Mouse (Mus musculus) left cerebral cortex, adult 8-10 months (tissue): ENCODE data around the gene Selenom. TPM values are rescaled to one million over a fixed set of nuclear protein-coding genes. Genes with fewer than 3 reads are reported as not detected.

Source experiments
- DNase-seq, 2 experiments: peaks; one replicate each; pipeline ENCODE4 v3.0.0; 2022; ENCODE audit warnings: low spot score in 2 of 2
- total RNA-seq, 4 experiments: library from RNA; stranded (reverse); gene quantifications; 2 replicates each; pipeline ENCODE4 v1.2.4; 2022

Selenom gene
- total RNA-seq, result 100 to 1,000 TPM; 149 to 172 (median 160) TPM

GRCm38 (mm10) chr11:3514529-3515054 lies at the start of gene Selenom:
Gene Selenom (plus strand): TSS chr11:3514684.
- DNase-seq, result peak; percentile 88 to 92

GRCm38 (mm10) chr11:3471448-3471850 lies 43.0 kb upstream of the Selenom start:
- DNase-seq, result no peak

DNA sequence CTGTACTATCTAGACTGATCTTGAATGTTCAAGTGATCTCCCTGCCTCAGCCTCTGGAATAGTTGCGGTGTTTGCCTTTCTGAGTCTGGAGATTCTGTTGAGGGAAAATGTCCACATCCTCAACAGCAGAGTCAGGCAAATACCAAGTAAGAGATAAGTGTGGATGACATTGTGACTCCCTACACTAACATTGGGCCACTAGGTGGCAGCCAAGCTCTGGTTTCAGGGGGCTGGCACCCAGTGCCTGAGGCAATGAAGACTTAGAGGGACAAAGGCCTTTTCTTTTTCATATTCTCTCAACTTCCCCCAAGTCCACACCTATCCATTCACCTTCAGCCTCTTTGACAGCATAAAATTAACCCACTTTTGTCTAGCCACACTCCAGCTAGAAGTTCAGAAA lies 42.0 kb upstream of the Selenom start:
- peak in 1 of 2 experiments; percentile 51 for DNase-seq

GRCm38 (mm10) chr11:3474480-3475115 lies 39.9 kb upstream of the Selenom start:
- no peak for DNase-seq

DNA sequence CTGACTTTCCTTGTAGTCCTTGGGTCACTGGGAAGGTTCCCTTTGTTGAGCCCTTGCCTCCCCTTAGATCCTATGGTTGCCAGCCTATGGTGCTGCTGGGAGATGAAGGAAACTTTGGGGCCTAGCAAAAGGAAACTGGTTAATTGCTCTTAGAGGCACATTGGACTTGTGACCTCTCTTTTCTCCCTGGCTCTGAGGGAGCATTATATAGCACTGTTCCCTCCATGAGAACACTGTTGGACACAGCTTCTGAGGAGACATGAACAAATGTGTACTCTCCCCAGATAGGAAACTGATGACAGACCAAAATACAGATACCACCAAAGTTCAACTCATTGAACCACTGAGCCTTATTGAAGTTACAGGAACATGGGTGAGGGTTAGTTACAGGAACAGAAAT lies 39.0 kb upstream of the Selenom start:
- DNase-seq, result no peak

GRCm38 (mm10) chr11:3483980-3484642 lies 30.4 kb upstream of the Selenom start:
- DNase-seq, result no peak

GRCm38 (mm10) chr11:3486349-3486748 lies 28.1 kb upstream of the Selenom start:
- no peak for DNase-seq

DNA sequence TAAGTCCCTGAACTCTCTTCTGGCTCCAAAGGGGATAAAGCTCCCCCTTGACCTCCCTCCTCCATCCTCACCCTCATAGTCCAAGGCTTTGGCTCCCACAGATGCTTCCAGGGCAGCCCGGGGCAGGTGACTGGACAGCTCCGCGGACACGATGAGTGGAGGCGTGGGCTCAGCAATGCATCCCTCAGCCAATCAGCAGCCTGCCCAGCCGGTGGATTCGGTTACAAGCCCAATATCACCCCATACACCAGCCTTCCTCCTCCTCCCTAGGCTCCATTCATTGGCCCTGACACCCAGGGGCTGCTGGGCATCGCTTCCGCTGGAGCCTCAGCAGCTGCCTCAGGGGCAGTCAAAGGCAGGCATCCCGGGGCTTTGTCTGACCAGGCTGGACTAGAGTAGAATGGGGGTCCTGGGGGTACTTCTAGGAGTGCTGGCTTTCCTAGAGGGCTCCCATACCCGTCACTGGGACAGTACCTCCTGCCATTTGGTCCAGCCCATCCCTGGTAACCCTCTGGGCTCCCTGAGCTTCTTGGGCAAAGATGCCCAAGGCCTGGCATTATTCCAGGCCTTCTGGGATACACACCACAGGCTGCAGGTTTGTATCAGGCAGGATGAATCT lies 26.4 kb upstream of the Selenom start, which contains the start of gene Pla2g3:
TSS of gene Pla2g3 (plus strand) at position 333 of the 619 bp plus-strand sequence.
- no peak for DNase-seq

DNA sequence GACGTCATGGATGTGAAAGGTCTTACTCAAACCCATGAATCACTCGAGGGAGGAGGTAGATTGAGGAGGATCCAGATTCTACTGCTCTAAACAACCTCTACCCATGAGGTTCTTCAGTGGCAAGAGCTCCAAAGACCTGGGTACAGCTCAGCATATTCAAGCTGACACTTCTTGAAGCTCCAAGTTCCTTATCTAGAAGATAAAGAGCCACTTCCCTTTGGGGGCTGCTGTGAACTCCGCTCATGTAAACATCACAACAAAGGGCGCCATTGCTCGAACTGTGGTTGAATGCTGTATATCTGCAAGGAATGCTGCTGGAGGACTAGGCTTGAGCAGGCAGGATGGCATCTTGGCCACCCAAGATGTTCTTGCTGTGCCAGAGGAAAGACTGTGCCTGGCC lies 25.4 kb upstream of the Selenom start:
- no peak for DNase-seq

GRCm38 (mm10) chr11:3492748-3493147 lies 21.7 kb upstream of the Selenom start:
- no peak for DNase-seq

GRCm38 (mm10) chr11:3494857-3495256 lies 19.6 kb upstream of the Selenom start:
- no peak for DNase-seq

- DNase-seq, result no peak
Measured at GRCm38 (mm10) chr11:3495496-3495895, 19.0 kb upstream of the Selenom start.

DNA sequence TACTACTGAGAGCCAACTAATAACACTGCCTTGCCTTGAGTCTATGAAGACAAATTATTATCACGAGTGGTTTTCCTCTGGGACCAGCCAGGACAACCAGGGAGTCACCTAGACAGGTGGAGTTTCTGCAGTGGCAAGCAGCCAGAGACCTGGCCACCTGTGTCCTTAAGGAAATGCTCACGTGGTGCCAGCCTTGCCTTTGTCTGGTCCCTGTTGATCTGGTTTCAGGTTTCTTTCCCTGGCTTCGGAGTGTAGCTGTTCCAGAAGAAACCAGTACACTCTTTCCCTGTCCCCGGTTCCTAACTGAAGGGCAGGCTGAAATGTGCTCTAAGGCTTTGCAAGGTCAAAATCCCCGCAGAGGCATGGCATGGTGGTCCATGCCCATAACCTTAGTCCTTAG lies 17.7 kb upstream of the Selenom start:
- DNase-seq, result no peak

DNA sequence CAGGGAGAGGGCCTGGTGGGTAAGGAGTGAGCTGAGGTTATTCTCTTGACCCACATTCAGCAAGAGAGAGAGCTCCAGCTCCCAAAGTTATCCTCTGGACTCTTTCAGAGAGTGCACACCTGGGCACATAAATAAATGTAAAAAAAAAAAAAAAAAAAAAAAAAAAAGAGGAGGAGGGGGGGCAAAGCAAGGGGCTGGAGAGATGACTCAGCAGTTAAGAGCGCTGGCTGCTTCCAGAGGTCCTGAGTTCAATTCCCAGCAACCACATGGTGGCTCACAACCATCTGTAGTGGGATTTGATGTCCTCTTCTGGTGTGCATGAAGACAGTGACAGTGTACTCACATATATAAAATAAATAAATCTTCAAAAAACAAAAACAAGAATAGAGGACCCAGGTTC lies 17.2 kb upstream of the Selenom start:
- no peak for DNase-seq

DNA sequence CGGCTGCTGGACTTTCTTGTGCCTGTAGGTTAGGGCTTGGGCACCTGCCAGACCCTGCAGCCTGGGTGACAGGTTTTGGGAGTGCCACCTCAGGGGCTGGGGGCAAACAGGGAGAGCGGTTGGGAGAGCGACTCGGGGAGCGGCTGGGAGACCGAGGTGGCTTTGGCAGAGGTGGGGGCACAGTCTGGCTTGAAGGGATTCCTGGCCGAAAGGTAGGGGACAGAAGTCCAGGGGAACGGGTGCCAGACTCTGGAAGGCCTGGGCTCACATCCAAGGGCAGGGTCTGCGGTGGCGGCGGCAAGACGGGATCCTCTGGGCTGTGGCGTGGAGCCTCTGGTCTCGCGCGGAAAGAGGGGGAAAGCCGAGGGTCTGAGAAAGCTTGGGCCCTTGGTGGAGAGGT lies 12.4 kb upstream of the Selenom start:
- DNase-seq, result no peak

DNA sequence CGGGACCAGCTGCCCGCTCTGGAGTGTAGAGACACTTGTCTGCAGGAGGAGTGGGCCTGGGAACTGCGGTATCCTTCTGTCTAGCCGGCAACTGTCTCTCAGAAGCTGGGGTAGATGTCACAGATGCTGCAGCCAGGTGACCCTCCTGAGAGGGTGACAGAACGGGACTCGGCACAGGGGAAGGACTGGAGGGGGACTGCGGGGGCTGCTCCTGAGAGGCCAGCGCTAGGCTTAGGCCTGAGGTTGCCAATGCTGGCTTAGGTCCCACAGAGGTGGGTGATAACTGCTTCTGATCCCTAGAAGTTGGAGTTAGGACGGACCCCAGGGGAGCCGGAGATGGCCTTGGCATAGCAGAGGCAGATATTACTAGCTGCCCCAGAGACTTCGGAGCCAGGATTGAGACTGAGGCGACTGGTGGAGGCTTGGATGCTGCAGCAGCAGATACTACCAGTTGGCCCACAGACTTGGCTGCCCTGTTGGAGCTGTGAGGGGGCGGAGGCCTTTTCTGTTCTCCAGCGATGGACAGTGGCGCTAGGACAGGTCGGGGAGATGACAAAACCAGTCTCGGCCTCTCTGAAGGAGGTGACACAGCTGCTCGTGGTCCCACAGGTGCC lies 11.9 kb upstream of the Selenom start:
- no peak for DNase-seq

- DNase-seq, result no peak
Measured at GRCm38 (mm10) chr11:3503755-3504693, 10.5 kb upstream of the Selenom start.

- no peak for DNase-seq
Measured at GRCm38 (mm10) chr11:3508226-3508625, 6.3 kb upstream of the Selenom start.

DNA sequence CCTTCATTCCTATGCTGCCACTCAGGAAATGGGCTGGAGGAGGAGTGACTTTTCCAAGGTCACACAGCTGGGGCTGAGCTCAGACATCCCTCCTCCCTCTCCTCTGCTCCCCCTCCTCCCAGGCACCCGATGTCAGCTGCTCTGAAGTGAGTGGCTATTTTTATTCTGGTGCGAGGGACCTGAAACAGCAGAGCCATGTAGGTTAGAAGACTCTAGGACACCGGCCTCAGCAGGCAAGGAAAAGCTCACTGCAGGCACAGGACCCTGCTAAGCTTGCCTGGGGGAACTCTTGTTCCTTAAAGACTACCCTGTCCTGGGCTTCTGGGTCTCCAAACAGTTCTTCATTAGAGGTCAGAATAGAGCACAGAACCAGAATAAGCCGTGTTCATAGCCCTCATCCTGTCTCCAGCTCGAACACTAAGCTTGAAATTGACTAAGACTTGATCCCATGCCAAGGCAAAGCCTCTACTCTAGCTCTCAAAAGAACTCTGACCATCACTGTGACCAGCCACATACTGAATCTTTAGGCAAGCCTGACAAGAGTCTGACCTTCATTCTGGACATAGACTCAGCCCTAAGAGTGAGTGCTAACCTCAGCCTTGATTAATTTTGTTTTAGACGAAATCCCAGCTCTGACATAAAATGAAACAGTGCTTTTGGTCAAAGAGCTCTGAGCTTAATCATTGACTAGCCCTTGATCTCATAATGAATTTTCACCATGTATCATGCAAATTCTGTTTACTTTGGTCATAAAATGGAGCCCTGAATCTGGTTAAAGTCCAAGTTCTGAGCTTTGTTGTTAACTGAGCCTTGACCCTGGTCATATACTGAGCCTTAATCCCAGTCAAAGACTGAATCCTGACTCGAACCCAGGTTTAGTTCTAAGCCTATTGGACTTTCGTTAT lies 5.1 kb upstream of the Selenom start:
- no peak for DNase-seq

DNA sequence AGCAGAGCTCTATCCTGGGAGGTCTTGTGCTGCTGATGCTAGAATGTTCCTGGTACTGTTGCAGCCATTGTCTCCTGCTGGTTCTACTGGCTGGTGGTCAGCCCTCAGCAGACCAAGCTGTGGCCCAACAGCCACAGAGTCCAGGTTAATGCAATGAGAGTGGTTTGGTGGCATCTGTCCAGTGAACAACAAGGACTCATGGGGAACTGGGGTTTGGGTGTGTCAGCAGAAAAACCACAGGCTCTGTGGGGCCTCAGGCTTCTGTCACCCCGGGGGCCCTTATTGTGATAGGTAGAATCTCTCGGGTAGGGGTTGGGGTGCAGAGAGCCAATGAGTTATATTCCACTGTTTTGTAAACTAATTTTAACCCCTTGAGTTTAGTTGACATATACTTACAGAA lies 4.2 kb upstream of the Selenom start:
- DNase-seq, result no peak
